Mouse (Mus musculus) midbrain, embryonic 14.5 days (tissue): ENCODE results near the gene Cadps. TPM values are rescaled to one million over a fixed set of nuclear protein-coding genes. Genes with fewer than 3 reads are reported as not detected.

Source experiments
- ATAC-seq: fragments of 200-750 bp; cut with Nextera tagmentation; 2 replicates; pipeline ENCODE4 v1.8.0; 2017; ENCODE audit warnings: moderate number of reproducible peaks, moderate library complexity; ENCODE audit not compliant: low FRiP score, low TSS enrichment
- DNase-seq: peaks from one replicate; pipeline ENCODE4 v3.0.0-alpha.2; 2015
- H3K27ac ChIP-seq: fragments of 300-500 bp; sonication (generic); replicated peaks from 2 replicates; pipeline ENCODE4 v1.5.1; 2014; ENCODE audit warnings: mild to moderate bottlenecking, low read depth, low read length, moderate library complexity
- H3K27me3 ChIP-seq: fragments of 300-500 bp; sonication (generic); 2 replicates; pipeline ENCODE4 v1.6.1; 2014; ENCODE audit warnings: low read length, control low read depth, mixed read lengths; ENCODE audit not compliant: control insufficient read depth, insufficient read depth
- H3K36me3 ChIP-seq: fragments of 300-500 bp; sonication (generic); 2 replicates; pipeline ENCODE4 v1.6.1; 2014; ENCODE audit warnings: low read length, control low read depth; ENCODE audit not compliant: control insufficient read depth, insufficient read depth
- H3K4me1 ChIP-seq: fragments of 300-500 bp; sonication (generic); 2 replicates; pipeline ENCODE4 v1.6.1; 2014; ENCODE audit warnings: mild to moderate bottlenecking, antibody characterized with exemption, low read length, control low read depth; ENCODE audit not compliant: control insufficient read depth, insufficient read depth
- H3K4me2 ChIP-seq: fragments of 300-500 bp; sonication (generic); 2 replicates; pipeline ENCODE4 v1.6.1; 2014; ENCODE audit warnings: mild to moderate bottlenecking, low read length, moderate library complexity
- H3K4me3 ChIP-seq: fragments of 300-500 bp; sonication (generic); replicated peaks from 2 replicates; pipeline ENCODE4 v1.5.1; 2014; ENCODE audit warnings: low read depth, low read length
- H3K9ac ChIP-seq: fragments of 300-500 bp; sonication (generic); replicated peaks from 2 replicates; pipeline ENCODE4 v1.6.1; 2014; ENCODE audit warnings: mild to moderate bottlenecking, low read length, moderate library complexity
- H3K9me3 ChIP-seq: fragments of 300-500 bp; sonication (generic); 2 replicates; pipeline ENCODE4 v1.6.1; 2016; ENCODE audit warnings: low read length, control low read depth, mixed read lengths; ENCODE audit not compliant: control insufficient read depth
- WGBS: fragments of 180-500 bp; shearing (Covaris S2); extraction: QIAGEN DNeasy Blood & Tissue Kit; methylation state at CpG from one replicate; pipeline ENCODE4 v1.1.7; 2014; 5-methylcytosine and 5-hydroxymethylcytosine counted together
- polyA plus RNA-seq: library from polyadenylated mRNA; unstranded; fragments of >200 nt; fragmentation: Nextera tagmentation; extraction: Ambion mirVana; gene quantifications from 2 replicates; pipeline ENCODE4 v1.2.1, GENCODE M21; 2014

The Cadps gene
- polyA plus RNA-seq, 1 experiment from 2014 or later, result 59.7 TPM

- H3K27ac ChIP-seq, result no peak overlapping the region
- peaks cover 92% of the 10 kb centered on the region for H3K27me3 ChIP-seq
- H3K4me2 ChIP-seq, result no peak overlapping the region
- DNase-seq (peak; percentile 80), ATAC-seq (peak; percentile 69)
- no peaks in the 10 kb centered on the region for H3K36me3 ChIP-seq
- H3K9me3 ChIP-seq, result no peaks in the 10 kb centered on the region
- H3K4me1 ChIP-seq, result peaks cover 29% of the 10 kb centered on the region
- 3% methylated on average over 12 of the region's 12 CpGs for WGBS
- H3K4me3 ChIP-seq, result no peak overlapping the region
- no peak overlapping the region for H3K9ac ChIP-seq
Measured at GRCm38 (mm10) chr14:12393271-12393861, 429.5 kb downstream of the Cadps start.

GRCm38 (mm10) chr14:12391167-12391566 is 431.7 kb downstream of the Cadps start:
- ATAC-seq, result no peak
- Histone ChIP-seq H3K36me3 (no peaks in the 10 kb centered on the region), H3K27me3 (peaks cover 92% of the 10 kb centered on the region), H3K4me2 (no peak overlapping the region), H3K27ac (no peak overlapping the region), H3K4me3 (no peak overlapping the region), H3K4me1 (peaks cover 32% of the 10 kb centered on the region), H3K9me3 (no peaks in the 10 kb centered on the region), H3K9ac (no peak overlapping the region)
- peak; percentile 35 for DNase-seq
- WGBS, result 32% methylated on average over 7 of the region's 7 CpGs

- peak; percentile 79 for DNase-seq
- Histone ChIP-seq H3K4me3 (no peak overlapping the region), H3K4me2 (0 out of 2 replicates have a peak overlapping the region, but pooled peaks have one; percentile 10), H3K9ac (no peak overlapping the region), H3K9me3 (no peaks in the 10 kb centered on the region), H3K36me3 (no peaks in the 10 kb centered on the region), H3K27ac (no peak overlapping the region), H3K27me3 (peaks cover 91% of the 10 kb centered on the region), H3K4me1 (peaks cover 30% of the 10 kb centered on the region)
- 0 out of 2 replicates have a peak, but pooled peaks have one; percentile 31 for ATAC-seq
- WGBS, result 5% methylated on average over 14 of the region's 14 CpGs
Measured at GRCm38 (mm10) chr14:12388806-12389436, 434.0 kb downstream of the Cadps start.

- peaks cover 97% of the 10 kb centered on the region for H3K27me3 ChIP-seq
- ATAC-seq (no peak), DNase-seq (peak; percentile 50)
- no peaks in the 10 kb centered on the region for H3K36me3 ChIP-seq
- H3K4me2 ChIP-seq, result no peak overlapping the region
- WGBS, result 11% methylated on average over 4 of the region's 4 CpGs
- H3K4me1 ChIP-seq, result peaks cover 30% of the 10 kb centered on the region
- no peak overlapping the region for H3K9ac ChIP-seq
- H3K9me3 ChIP-seq, result no peaks in the 10 kb centered on the region
- no peak overlapping the region for H3K27ac ChIP-seq
- H3K4me3 ChIP-seq, result no peak overlapping the region
Measured at GRCm38 (mm10) chr14:12388192-12388795, 434.6 kb downstream of the Cadps start.

GRCm38 (mm10) chr14:12387176-12387575 is 435.7 kb downstream of the Cadps start:
- Histone ChIP-seq H3K9ac (no peak overlapping the region), H3K4me3 (no peak overlapping the region), H3K36me3 (no peaks in the 10 kb centered on the region), H3K9me3 (no peaks in the 10 kb centered on the region), H3K4me1 (peaks cover 23% of the 10 kb centered on the region), H3K27me3 (peaks cover 98% of the 10 kb centered on the region), H3K27ac (no peak overlapping the region), H3K4me2 (no peak overlapping the region)
- 63% methylated on average over 6 of the region's 6 CpGs for WGBS
- no peak for ATAC-seq
- DNase-seq, result no peak

GRCm38 (mm10) chr14:12377883-12378282 is 445.0 kb downstream of the Cadps start:
- no peak overlapping the region for H3K4me3 ChIP-seq
- 0 out of 2 replicates have a peak, but pooled peaks cover 3% of the 10 kb centered on the region for H3K36me3 ChIP-seq
- no peaks in the 10 kb centered on the region for H3K9me3 ChIP-seq
- no peaks in the 10 kb centered on the region for H3K4me1 ChIP-seq
- H3K9ac ChIP-seq, result no peak overlapping the region
- DNase-seq (no peak), ATAC-seq (no peak)
- no peak overlapping the region for H3K4me2 ChIP-seq
- H3K27me3 ChIP-seq, result peaks cover 82% of the 10 kb centered on the region
- no peak overlapping the region for H3K27ac ChIP-seq
- WGBS, result 20% methylated on average over 9 of the region's 9 CpGs

GRCm38 (mm10) chr14:12377289-12377688 is 445.6 kb downstream of the Cadps start:
- Histone ChIP-seq H3K4me2 (no peak overlapping the region), H3K36me3 (0 out of 2 replicates have a peak, but pooled peaks cover 3% of the 10 kb centered on the region), H3K4me1 (no peaks in the 10 kb centered on the region), H3K4me3 (no peak overlapping the region), H3K27me3 (peaks cover 76% of the 10 kb centered on the region), H3K27ac (no peak overlapping the region), H3K9me3 (no peaks in the 10 kb centered on the region), H3K9ac (no peak overlapping the region)
- ATAC-seq (no peak), DNase-seq (no peak)
- 94% methylated on average over 2 of the region's 2 CpGs for WGBS

- no peaks in the 10 kb centered on the region for H3K4me1 ChIP-seq
- WGBS, result 54% methylated on average over 2 of the region's 2 CpGs
- no peak for DNase-seq
- H3K4me3 ChIP-seq, result no peak overlapping the region
- no peak overlapping the region for H3K9ac ChIP-seq
- H3K4me2 ChIP-seq, result no peak overlapping the region
- H3K9me3 ChIP-seq, result no peaks in the 10 kb centered on the region
- H3K27ac ChIP-seq, result no peak overlapping the region
- H3K36me3 ChIP-seq, result 0 out of 2 replicates have a peak, but pooled peaks cover 3% of the 10 kb centered on the region
- ATAC-seq, result no peak
- peaks cover 59% of the 10 kb centered on the region for H3K27me3 ChIP-seq
Measured at GRCm38 (mm10) chr14:12375451-12375850, 447.4 kb downstream of the Cadps start.
